Mouse (Mus musculus): ENCODE results near the gene Klhl31. TPM values are rescaled to one million over a fixed set of nuclear protein-coding genes. Genes with fewer than 3 reads are reported as not detected.

The Klhl31 gene
- polyA plus RNA-seq, 1 experiment from 2014 or later, result 0.41 TPM

- Histone ChIP-seq H3K27me3 (ENCODE audit: control insufficient read depth, insufficient read depth, low read length) (no peaks in the 10 kb centered on the region), H3K9me3 (ENCODE audit: control insufficient read depth, low read length) (no peaks in the 10 kb centered on the region), H3K4me1 (replicated peaks; ENCODE audit: control insufficient read depth, insufficient read depth, low read length) (no peaks in the 10 kb centered on the region), H3K36me3 (replicated peaks; ENCODE audit: control insufficient read depth, insufficient read depth) (no peaks in the 10 kb centered on the region), H3K27ac (no peak overlapping the region), H3K4me2 (replicated peaks) (no peak overlapping the region), H3K9ac (no peak overlapping the region), H3K4me3 (replicated peaks; ENCODE audit: low read length) (no peak overlapping the region)
- DNase-seq (ENCODE audit: low spot score) (no peak), ATAC-seq (ENCODE audit: low FRiP score) (no peak)
- 88% methylated on average over 9 of the region's 9 CpGs for WGBS
Measured at GRCm38 (mm10) chr9:77707433-77708139, 71.3 kb downstream of the Klhl31 start.

GRCm38 (mm10) chr9:77708950-77709349 is 72.7 kb downstream of the Klhl31 start:
- Histone ChIP-seq H3K9me3 (ENCODE audit: control insufficient read depth, low read length) (no peaks in the 10 kb centered on the region), H3K4me1 (replicated peaks; ENCODE audit: control insufficient read depth, insufficient read depth, low read length) (no peaks in the 10 kb centered on the region), H3K9ac (no peak overlapping the region), H3K27ac (no peak overlapping the region), H3K27me3 (ENCODE audit: control insufficient read depth, insufficient read depth, low read length) (no peaks in the 10 kb centered on the region), H3K4me2 (replicated peaks) (no peak overlapping the region), H3K4me3 (replicated peaks; ENCODE audit: low read length) (no peak overlapping the region), H3K36me3 (replicated peaks; ENCODE audit: control insufficient read depth, insufficient read depth) (no peaks in the 10 kb centered on the region)
- no peak for DNase-seq (ENCODE audit: low spot score)
- no peak for ATAC-seq (ENCODE audit: low FRiP score)
- WGBS, result 69% methylated on average over 5 of the region's 5 CpGs

Other genes with a start within 250 kb of the Klhl31 start
- 6.4 and 7.0 TPM in 2 replicates for gene Lrrc1, start 91.6 kb upstream of the Klhl31 start, polyA plus RNA-seq (2014; fragmentation: Nextera tagmentation; extraction: Ambion mirVana)
- gene Gclc, start 118.0 kb downstream of the Klhl31 start, polyA plus RNA-seq (2014; fragmentation: Nextera tagmentation; extraction: Ambion mirVana), result 21.7 and 25.1 TPM in 2 replicates

All from hindbrain, embryonic 14.5 days (tissue).